In genomic region chr4:103475596-103475995, GRCm38 (mm10) we compare ENCODE assay signal across 21 mouse cellular contexts.
DNase-seq lines count a peak whose midpoint lies in the region; ATAC-seq lines count a peak whose summit lies in the region.
"Had no signal": no experiment of that assay in that cellular context is flagged by ENCODE, and none has a peak within 500 bp of the region (broad histone marks: within the 10 kb centered on the region; RNA-seq: fewer than 3 reads in every experiment).

No protein-coding gene starts in this region.

- no peak for DNase-seq in frontal cortex, postnatal 14 days (ENCODE audit: low spot score in 2 of 2)
- peak; percentile 10 to 23 for DNase-seq in left cerebral cortex, adult 9 months (ENCODE audit: low spot score in 2 of 2)
- no peak for DNase-seq in left cerebral cortex, postnatal 4 days
- DNase-seq in Muller cell, postnatal 12 days (ENCODE audit: inconsistent ontology term): peak; percentile 6
- DNase-seq: adrenal gland, postnatal 10 days; adrenal gland, postnatal 36 days; cerebellum, adult 11 months; cerebellum, adult 2 months; cerebellum, adult 9-11 months; cerebellum, postnatal 25 days; forebrain, postnatal 0 days; gastrocnemius, postnatal 25 days; heart, adult 18-20 months; heart, postnatal 10 days; heart, postnatal 36 days had no signal

- peak; percentile 97 for ATAC-seq in frontal cortex, adult (ENCODE audit: low TSS enrichment)
- no peak for ATAC-seq in monocyte, adult 5-6 weeks (replicated peaks; ENCODE audit: insufficient number of reproducible peaks, low FRiP score, low TSS enrichment, poor library complexity, severe bottlenecking)
- ATAC-seq: forebrain, embryonic 14.5 days; forebrain, postnatal 0 days; hindbrain, postnatal 0 days; inflammation-experienced regulatory T-cells, adult 6 months; Patski had no signal

- intact Hi-C loops in left cerebral cortex, postnatal 4 days (cut with DNase I): no loop called here

Comparison
In these comparisons a context has a peak if more than half of its experiments do, and no peak if none do; other contexts are left out.
1. DNase-seq: peak in left cerebral cortex, adult 9 months (2 of 2) and Muller cell, postnatal 12 days (single experiment); none in frontal cortex, postnatal 14 days (0 of 2) and left cerebral cortex, postnatal 4 days (single experiment).